Mouse (Mus musculus): ENCODE measurements around the gene Ttbk1.

The Ttbk1 gene

DNA sequence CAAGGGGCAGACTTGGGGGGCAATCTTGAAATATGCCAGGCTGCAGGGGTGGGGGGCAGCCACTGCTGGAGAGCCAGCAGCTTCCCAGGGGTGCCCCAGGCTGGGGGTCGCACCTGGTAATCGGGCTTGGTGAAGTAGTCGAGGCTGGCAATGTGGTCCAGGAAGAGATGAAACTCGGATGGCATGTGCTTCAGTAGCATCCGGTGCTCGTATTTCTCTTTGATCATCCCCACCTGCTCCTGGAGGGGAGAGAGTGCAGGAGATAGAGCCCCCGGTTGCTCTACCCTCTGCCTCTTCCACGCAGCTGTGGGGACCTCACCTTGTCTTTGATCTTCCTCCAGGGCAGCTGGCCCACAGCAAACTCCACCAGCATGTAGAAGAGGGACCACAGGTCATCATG is 10.9 kb downstream of the Ttbk1 start:
- DNase-seq: no peak

DNA sequence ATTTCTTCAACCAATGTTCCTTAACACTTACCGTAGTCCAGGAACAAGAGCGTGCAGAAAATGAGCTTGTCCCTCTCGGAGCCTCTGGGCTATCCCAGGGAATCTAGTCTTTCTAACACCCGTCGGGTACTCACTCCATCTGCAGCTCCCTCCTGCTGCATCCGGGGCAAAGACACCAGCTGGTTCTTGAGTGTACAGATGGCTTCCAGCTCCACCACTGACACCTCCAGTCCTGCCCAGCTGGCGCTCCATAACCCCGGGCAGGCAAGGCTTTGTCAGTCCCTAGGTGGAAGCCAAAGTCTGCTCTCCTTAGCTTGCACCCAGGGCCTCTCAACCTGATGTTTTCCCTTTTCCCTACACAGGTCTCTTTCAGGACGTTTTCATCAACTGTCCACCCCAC is 19.6 kb downstream of the Ttbk1 start:
- no peak for DNase-seq

DNA sequence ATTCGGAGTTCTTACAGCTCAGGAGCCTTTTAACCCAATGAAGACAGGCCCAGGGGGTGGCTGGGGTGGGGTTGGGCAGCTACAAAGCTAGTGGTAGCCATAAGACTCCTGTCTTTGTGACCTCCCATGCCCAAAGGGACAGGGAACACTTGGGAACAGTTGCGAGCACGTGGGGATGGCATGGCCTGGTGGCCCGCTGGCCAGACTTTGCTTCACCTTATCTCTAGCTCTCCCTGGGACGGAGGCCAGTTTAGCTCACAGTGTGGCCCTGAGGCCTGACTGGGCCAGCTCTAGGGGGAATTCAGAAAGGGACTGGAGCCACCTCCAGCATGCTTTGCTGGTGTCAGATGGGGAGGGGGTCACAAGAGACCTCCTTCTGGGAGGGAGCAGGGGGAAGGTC is 25.2 kb downstream of the Ttbk1 start:
- no peak for DNase-seq

DNA sequence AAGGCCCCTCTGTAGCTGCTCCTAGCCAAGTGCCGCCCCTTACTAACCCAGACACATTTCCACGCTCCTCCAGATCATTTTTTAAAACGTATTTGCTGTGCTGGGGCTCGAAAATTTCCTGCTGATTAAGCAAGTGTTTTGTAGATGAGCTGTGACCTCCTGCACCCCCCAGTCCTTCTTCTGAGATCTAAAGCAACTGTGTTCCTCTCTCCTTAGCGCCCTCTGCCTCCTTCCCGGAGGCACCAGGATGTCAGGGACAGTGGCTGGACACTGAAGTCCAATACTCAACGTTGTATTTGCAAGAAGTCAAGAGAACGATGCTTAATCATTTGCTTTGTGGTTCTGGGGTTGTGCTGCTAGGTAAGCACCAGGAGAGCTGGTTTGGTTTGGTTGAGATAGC is 26.1 kb downstream of the Ttbk1 start:
- DNase-seq: peak; percentile 31 to 58

DNA sequence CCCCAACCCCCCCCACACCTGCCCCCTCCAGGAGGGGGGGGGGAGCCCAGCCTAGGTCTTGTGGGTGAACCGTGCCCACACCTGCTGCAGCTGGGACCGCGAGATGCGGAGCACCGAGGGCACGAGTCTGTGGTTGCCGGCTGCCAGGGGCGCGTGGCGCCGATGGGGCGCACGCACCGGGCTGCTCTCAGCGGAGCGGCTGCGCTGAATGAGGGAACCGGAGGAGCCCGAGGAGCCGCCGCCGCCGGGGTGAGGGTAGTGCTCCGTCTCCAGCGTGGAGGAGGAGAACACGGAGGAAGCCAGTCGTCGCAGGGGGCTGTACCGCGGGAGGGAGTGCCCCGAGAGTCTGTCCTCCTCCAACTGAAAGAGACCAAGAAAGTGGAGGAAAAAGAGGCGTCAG is 26.8 kb downstream of the Ttbk1 start:
- peak; percentile 39 to 47 for DNase-seq

DNA sequence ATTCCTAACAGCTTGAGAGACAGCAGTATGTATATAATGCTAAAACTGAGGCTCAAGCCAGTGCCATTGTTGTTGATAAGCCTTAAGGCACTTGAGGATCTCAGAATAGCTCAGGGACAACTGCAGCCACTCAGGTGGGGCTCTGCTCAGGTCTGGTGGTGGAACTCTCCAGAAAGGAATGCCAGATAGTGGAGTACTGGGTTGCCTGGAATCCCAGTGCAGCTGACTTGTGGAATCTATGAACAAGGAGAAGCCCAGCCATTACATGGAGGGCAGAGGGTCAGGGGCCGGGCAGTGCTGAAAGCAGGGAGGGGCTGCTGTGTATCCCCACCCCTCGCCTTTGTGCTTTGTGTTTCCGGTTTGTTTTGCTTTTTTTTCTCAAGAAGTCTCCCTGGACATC is 29.0 kb downstream of the Ttbk1 start:
- DNase-seq: no peak

DNA sequence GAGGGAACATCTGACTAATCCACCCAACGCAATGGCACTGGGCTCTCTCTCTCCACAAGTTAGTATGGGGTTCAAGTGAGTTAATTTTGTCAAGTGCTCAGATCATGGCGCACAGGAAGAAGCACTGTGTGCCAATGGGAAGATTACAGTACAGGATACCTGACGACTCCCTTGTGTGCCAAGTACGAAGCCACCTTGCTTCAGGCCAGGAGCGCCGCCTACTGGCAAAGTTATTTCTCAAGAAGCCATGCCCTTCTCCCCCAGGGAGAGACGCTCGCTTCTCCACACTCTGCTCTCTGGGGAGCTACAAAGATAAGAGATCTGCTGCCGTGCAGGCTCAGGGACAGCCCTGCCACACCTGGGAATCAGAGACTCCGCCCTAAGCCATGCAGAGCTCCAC is 29.7 kb downstream of the Ttbk1 start:
- DNase-seq: peak; percentile 71 to 76

DNA sequence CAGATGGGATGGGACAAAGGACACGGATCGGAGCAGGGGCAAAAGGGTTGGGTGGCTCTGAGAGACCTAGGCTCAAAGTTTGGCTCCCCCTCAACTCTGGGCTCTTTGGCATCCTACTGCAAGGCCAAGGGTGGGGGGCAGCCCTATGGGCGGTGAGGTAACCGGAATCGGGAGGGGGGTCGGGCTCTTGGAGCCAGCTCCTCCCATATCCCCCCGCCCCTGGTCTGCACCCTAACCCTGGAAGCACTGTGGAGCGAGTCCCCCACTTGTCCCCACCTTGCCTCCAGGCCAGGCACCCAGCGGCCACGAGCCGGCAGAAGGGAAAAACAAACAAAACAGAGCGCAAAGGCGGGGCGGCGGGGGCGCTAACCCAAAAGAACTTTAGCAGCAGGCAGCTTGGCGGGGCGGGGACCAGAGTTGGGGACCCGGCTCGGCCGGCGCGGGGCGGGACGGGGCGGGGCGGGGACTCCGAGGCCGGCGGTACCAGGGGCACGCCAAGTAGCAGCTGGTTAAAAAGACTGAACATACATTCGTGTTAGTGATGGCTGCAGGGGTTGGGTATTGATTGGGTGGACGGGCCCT is 32.3 kb downstream of the Ttbk1 start:
- DNase-seq: peak; percentile 60 to 70

DNA sequence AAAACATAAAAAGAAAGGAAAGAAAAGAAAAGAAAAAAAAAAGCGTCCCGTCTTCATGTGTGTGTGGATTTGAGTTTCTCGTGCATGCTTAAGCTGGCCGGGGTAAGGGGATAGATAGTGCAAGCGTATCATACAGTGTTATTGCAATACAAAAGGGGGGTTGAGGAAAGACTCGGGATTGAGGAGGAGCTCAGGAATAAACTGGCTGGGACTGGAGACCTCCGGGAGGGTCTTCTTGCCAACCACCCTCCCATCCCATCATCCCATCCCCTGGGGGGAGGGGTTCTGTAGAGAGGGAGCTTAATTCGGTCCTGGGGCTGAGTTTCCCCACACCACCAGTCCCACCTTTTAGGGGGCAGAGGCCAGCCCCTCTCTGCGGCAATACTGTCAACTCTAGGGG is 32.9 kb downstream of the Ttbk1 start:
- no peak for DNase-seq

DNA sequence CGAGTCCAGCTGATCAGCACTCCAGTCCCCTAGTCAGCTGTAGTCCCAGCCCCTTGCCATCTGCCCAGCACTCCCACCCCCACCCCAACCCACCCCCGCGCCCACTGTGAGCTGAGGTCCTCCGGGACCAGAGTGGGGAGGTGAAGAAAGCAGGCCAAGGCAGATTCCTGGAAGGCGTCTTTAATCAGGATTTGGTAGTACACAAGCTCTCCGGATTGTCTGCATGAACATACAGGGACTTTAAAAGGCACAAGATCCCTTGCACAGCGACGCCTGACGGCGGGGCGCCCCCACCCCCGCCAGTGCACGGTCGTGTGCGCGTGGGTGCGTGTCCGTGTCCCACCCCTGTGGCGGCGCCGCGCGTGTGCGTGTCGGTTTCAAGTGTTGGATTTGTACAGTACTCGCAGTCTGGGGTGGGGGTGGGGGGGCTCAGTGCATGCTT is 33.5 kb downstream of the Ttbk1 start:
- peak in 1 of 2 experiments; percentile 45 for DNase-seq

DNA sequence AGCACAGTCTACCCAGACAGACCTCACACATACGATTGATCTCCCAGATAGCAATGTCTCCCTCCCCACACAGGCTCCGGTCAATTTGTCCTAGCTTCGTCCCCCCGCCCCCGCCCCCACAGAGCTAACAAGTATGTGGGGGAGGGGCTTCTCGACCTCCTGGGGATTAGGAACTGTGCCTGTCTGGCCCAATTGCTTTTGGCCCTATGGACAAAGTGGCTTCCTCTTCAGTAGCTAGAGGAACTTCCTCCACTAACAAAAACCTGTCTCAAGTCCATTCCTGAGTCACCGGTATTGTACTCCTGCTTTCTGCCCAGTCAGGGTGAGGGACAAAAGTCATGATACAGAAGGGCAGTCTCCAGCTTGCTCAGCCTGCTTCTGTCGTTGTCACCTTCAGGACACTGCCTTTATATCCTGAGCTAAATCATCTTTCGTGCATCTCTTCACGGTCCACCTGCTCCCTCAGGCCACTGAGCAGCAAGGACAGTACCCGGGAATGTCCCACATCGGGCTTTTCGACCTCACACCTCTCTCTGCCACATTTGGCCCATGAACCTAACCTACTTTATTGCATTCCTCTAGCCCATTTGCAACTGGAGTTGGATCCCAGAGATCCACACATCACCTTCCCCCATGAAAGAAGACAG is 34.0 kb downstream of the Ttbk1 start:
- no peak for DNase-seq

DNA sequence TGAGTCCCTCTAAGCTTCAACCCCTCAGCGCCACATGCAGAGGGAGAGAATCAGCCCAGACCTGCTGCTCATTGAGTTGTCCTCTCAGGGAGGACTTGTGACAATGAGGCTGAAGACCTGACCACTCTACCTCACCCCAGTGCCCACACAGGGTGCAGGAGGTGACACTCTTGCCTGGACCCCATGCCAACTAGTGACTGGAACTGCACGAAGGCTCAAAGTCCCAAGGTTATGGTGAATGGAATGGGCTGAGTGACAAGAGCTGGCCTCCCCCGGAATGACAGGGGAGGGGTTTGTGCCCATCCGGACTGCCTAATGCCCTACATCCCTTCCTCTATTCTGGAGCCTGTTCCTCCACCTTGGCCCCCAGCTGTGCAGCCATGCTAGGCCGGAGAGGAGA is 34.8 kb downstream of the Ttbk1 start:
- DNase-seq: peak in 1 of 2 experiments; percentile 25

DNA sequence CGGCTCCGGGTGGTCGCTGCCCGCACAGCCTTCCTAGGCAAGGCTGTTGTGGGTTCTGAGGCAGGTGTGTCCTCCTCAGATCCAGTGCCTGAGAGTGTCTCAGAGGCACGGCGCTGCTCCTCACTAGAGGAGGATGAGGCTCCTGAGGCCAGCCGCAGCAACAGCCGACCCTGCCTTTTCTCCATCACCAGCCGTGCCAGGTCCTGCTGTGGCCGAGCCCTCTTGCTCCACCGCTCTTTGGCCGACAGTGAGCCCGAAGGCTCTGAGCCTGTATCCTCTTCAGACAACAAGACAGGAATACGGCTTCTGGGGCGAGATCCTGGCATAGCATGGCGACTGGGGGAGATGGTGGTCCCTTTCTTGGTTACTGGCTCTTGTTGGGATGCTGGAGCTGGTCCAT is 41.2 kb downstream of the Ttbk1 start:
- DNase-seq: no peak

DNA sequence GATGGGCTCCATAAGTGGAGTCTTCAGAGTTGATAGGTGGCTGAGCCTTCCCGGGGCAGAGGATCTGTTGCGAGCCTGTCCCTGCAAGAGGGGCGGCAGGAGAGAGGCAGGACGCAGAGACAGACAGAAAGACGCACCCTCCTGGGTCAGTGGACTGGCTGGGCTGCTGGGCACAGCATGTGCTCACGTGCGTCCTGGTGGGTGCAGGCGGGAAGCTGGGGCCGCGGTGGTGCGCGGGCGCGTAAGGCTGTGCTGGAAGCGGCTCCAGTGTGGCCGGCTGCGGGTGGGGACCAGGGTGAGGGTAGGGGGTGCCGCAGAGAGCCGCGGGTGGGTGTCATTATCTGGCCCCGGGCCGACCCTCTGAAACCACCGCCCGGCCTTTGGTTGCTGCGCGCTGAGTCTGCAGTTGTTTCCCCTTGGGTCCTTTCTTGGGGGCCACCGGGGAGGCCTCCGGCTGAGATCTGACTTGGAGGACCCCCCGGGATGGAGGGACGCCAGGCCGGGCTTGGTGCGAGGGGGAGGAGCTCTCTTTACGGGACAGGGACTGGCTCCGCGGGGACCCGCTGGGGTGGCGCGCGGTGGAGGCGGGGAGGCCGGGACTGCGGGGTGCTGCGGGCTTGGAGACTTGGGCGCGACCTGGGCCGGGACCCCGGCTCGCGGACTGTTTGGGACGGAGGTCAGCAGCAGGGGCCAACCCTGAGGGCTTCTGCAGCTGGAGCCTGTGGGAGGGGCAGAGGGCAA is 42.5 kb downstream of the Ttbk1 start:
- DNase-seq: peak; percentile 46 to 48

DNA sequence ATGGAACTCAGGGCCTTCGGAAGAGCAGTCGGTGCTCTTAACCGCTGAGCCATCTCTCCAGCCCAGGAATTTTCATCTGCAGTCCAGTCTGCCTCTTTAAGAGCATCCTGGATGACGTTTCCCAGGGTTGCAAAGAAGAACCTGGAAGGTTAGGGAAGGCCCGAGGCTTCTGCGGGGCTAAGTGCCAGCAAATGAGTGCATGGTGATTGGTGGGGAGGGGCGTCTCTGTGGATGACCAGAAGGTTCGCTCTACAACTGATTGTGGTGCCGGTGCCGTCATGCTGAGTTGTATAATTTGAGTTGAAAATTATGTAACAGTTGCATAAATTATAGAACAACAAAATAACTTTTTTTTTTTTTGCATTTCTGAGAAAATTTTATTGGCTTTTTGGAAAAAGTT is 48.3 kb downstream of the Ttbk1 start:
- no peak for DNase-seq

DNA sequence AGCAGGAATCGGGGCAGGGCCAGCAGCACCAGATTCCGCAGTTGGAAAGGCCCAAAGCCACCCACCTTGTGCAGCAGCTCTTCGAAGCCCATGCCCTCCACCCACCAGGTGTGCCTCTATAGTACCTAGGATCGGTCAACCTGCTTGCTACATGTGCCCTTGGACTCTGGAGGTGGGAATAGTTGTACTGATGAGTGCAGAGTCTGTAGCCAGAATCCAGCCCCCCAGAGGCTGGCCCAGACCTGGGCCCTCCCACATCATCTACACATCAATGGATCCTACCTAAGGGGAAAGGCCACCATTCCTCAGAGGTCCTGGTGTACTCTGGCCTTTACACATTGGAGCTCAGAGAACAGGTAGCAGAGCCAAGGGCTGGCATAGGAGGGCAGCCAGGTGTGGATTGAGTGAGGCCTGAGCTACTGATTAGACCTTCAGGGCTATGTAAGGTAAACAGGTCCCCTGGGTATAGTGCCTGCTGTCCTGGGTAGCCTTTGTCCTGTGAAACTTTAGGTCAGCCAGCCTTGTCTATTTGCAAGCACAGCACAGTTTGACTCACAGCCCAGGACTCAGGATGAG is 49.1 kb downstream of the Ttbk1 start, which contains the start of gene Slc22a7:
Slc22a7 (minus strand) TSS at position 160 of the 576 bp plus-strand sequence.
- DNase-seq: no peak

DNA sequence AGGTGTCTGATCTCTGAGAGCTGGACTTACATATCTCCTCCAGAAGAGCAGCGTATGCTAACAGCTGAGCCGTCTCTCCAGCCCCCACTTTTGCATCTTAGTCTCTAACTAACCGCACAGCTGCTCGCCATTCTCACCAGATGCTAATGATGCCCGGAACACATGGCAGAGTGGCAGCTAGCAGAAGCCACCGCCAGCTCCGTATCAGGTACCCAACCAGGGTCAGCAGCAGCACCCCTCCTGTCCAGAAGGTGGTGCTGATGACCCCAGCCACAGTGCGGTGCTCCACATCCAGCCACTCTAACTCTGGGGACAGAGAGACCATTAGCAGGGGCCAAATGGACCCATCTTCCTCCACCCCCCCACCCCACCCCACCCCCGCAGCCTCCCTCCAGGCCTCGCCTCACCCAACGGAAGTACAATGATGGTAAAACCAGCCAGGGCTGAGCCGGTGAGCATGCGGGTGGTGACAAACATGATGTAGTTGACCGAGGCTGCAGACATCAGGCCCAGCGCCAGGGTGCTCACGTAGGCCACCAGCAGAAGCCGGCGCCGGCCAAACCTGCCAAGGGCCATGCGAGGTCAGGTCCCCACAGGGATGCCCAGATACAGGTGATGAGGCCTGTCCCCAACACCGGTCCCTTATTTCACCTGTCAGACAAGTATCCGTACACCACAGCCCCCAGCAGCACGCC is 50.7 kb downstream of the Ttbk1 start:
- DNase-seq: peak; percentile 62 to 76

DNA sequence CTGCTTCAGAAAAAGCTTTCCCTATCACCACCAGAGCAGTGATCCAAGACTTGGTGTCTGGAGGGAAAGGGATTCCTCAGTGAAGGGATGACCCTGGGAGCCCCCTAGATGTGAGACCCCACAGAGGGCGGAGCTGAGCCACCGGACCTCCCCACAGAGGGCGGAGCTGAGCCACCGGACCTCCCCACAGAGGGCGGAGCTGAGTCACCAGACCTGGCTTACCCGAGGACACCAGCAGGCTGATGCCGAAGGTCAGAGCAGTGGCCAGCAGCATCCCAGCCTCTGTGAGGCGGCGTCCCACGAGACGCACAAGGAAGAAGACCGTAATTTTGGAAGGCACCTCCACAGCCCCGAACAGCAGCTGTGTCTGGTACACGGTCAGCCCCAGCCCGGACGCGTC is 53.8 kb downstream of the Ttbk1 start:
- DNase-seq: peak; percentile 70 to 79

DNA sequence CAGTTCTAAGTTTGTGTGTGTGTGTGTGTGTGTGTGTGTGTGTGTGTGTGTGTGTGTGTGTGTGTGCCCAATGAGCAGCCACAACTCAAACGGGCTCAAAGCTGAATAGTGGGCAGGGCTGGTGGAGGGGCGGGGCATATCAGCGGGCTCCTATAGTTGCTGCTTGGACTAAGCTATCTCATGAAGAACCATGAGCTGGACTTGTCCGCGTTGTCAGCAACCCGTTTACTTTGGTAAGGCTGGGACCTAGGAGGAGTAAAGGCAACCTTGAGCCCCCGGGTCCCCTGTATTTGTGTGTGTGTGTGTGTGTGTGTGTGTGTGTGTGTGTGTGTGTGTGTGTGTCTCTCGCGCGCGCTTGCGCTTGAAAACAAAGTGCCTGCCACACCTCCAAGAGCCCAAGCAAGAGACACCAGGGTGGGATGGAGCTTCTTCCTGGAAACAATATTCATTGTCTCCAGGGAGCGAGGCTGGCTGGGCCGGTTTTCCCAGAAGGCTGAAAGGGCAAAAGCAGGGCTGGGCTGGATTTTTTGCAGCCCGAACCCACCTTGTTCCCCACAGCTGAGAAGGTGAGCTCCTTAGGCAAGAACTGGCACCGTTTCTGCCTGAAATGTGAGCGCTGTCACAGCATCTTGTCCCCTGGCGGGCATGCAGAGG is 58.6 kb downstream of the Ttbk1 start, which contains the start of gene Crip3:
Crip3 (plus strand) TSS at position 166 of the 654 bp plus-strand sequence.
- peak; percentile 62 to 71 for DNase-seq

DNA sequence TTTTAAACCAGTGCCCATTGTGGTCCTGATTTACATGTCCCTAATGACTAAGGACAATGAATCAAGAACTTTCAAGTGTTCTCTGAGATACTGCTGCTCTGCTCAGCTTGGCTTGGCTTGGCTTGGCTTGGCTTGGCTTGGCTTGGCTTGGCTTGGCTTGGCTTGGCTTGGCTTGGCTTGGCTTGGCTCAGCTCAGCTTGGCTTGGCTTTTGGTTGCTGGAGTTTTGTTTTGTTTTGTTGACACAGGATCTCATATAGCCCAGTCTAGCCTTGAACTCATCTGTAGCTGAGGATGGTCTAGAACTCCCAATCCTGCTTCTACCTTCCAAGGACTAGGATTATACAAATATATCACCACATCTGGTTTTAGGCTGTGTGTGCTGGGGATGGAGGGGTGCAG is 61.0 kb downstream of the Ttbk1 start:
- DNase-seq: no peak

DNA sequence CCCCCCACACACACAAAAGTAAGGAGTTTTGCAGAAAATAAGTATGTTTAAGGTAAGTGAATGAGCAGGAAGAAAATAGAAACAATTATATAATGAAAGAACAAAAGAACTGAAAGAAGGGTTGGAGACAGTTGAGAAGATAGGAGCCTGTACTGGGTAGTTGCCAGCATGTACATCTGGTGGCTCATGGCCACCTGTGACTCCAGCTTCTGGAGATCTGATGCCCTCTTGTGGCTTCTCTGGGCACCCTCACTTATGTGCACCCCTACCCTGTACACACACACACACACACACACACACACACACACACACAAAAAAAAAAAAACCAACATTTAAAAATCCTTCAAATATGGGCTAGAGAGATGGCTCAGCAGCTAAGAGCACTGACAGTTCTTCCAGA is 67.8 kb downstream of the Ttbk1 start:
- no peak for DNase-seq

DNA sequence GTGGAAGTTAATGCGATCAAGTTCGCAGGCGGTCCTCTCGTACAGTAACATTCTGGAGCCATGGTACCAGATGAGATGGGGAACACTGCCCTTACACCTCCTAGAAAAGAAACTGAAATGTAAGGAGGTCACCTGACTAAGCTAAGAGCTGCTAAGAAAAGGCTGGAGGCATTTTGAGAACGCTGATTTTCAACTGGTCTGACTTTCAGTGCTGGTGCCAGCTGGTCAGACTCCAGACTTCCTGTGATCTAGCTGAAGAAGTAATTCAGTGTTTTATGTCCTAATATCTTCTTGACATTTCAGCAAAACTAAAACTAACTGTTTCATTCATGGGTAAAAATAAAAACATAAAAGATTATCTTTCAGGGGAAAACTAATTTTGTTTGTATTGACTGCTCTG is 68.8 kb downstream of the Ttbk1 start:
- DNase-seq: peak; percentile 51 to 63

Measured in kidney, postnatal 4 days (tissue).